Mouse (Mus musculus) CD4-positive naive resting alpha-beta T cell, adult 76 days (primary cell): ENCODE measurements around the gene Iqcm. TPM values are rescaled to one million over a fixed set of nuclear protein-coding genes. Genes with fewer than 3 reads are reported as not detected.

Experiments used
- total RNA-seq: library from RNA; stranded (reverse); gene quantifications from one replicate; pipeline ENCODE4 v1.2.4, GENCODE M21; 2023

The Iqcm gene
- not detected for total RNA-seq

GRCm38 (mm10) chr8:75448394-75448793 lies at the start of gene Iqcm:
Gene Iqcm (plus strand): TSS chr8:75448694.

GRCm38 (mm10) chr8:75406489-75406888 lies 42.0 kb upstream of the Iqcm start, which contains the start of gene Gm10358:
Gene Gm10358 (minus strand): TSS chr8:75406589.

Other genes with a start within 250 kb of the Iqcm start
- gene Rasd2, start 234.8 kb upstream of the Iqcm start, total RNA-seq = not detected
- not detected for gene Gm10358, start 42.1 kb upstream of the Iqcm start, total RNA-seq